Mouse (Mus musculus) liver, embryonic 14.5 days (tissue): Measurements from ENCODE around the gene Rsrp1.

Experiments
- CTCF ChIP-seq: IDR thresholded peaks from 2 replicates; pipeline ENCODE4 v1.5.1; 2016; ENCODE audit warnings: antibody characterized with exemption, low read depth, control low read depth
- EP300 ChIP-seq: IDR thresholded peaks from 2 replicates; pipeline ENCODE4 v1.6.1; 2016; ENCODE audit warnings: antibody characterized with exemption, low read depth

DNA sequence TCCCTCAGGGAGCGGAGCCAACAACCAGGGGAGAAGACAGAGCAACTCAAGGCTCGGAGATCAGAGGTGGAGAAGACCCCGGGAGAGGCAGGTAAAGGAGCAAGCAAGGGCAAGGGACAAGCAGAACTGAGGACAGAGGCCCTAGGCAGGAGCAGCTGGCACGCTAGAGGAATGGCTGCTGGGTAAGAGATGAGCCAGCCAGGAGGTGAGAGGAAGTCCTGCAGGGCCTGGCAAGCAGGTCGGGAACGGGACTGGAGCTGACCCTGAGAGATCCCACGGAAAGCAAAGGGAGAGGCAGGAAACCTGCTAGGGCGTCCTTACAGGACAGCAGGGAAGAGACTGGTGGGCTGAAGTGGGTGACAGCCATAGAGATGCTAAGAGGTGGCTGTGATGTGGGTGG is 22.3 kb upstream of the Rsrp1 start:
- TF ChIP-seq CTCF (no peak), EP300 (no peak)
